Mouse (Mus musculus): Measurements from ENCODE around the gene Dgcr2.

The Dgcr2 gene

GRCm38 (mm10) chr16:17809125-17809524 is 89.2 kb downstream of the Dgcr2 start:
- no peak for DNase-seq (ENCODE audit: low read depth)

- peak; percentile 94 for DNase-seq (ENCODE audit: low read depth)
These were observed 91.0 kb downstream of the Dgcr2 start for GRCm38 (mm10) chr16:17807192-17808009.

- no peak for DNase-seq (ENCODE audit: low read depth)
These were observed 91.7 kb downstream of the Dgcr2 start for GRCm38 (mm10) chr16:17806581-17807191.

GRCm38 (mm10) chr16:17804982-17805381 is 93.4 kb downstream of the Dgcr2 start:
- DNase-seq (ENCODE audit: low read depth), result no peak

- peak; percentile 65 for DNase-seq (ENCODE audit: low read depth)
These were observed 93.9 kb downstream of the Dgcr2 start for GRCm38 (mm10) chr16:17804449-17804912.

GRCm38 (mm10) chr16:17803675-17804448 is 94.5 kb downstream of the Dgcr2 start:
- peak; percentile 30 for DNase-seq (ENCODE audit: low read depth)

GRCm38 (mm10) chr16:17802839-17803674 is 95.3 kb downstream of the Dgcr2 start:
- peak; percentile 46 for DNase-seq (ENCODE audit: low read depth)

GRCm38 (mm10) chr16:17802456-17802838 is 95.9 kb downstream of the Dgcr2 start:
- no peak for DNase-seq (ENCODE audit: low read depth)

- no peak for DNase-seq (ENCODE audit: low read depth)
These were observed 96.4 kb downstream of the Dgcr2 start for GRCm38 (mm10) chr16:17801777-17802455.

GRCm38 (mm10) chr16:17799584-17799983 is 98.8 kb downstream of the Dgcr2 start:
- DNase-seq (ENCODE audit: low read depth), result no peak

GRCm38 (mm10) chr16:17798321-17799180 is 99.8 kb downstream of the Dgcr2 start:
- no peak for DNase-seq (ENCODE audit: low read depth)

GRCm38 (mm10) chr16:17797812-17798311 is 100.5 kb downstream of the Dgcr2 start:
- no peak for DNase-seq (ENCODE audit: low read depth)

- no peak for DNase-seq (ENCODE audit: low read depth)
These were observed 101.2 kb downstream of the Dgcr2 start, which contains the start of gene Scarf2 for GRCm38 (mm10) chr16:17796971-17797811. Scarf2 (plus strand) TSS chr16:17797282.

GRCm38 (mm10) chr16:17796519-17796918 is 101.8 kb downstream of the Dgcr2 start:
- no peak for DNase-seq (ENCODE audit: low read depth)

- DNase-seq (ENCODE audit: low read depth), result no peak
These were observed 102.7 kb downstream of the Dgcr2 start for GRCm38 (mm10) chr16:17795643-17796042.

GRCm38 (mm10) chr16:17794047-17794446 is 104.3 kb downstream of the Dgcr2 start:
- DNase-seq (ENCODE audit: low read depth), result no peak

- no peak for DNase-seq (ENCODE audit: low read depth)
These were observed 105.6 kb downstream of the Dgcr2 start for GRCm38 (mm10) chr16:17792728-17793127.

Measured in naive thymus-derived CD4-positive, alpha-beta T cell, adult 2 months (primary cell).